Mouse (Mus musculus) neutrophil, adult 5-6 weeks (primary cell): Measurements from ENCODE around the gene Mllt10. TPM values are rescaled to one million over a fixed set of nuclear protein-coding genes. Genes with fewer than 3 reads are reported as not detected.
A peak's percentile ranks its signal among the peaks of the same experiment; 100 is the strongest.

Experiments
- ATAC-seq: fragments of 151-379, 151-347 bp; 2 replicates; pipeline ENCODE4 v1.8.0; 2017; ENCODE audit warnings: mild to moderate bottlenecking, moderate TSS enrichment; ENCODE audit not compliant: insufficient number of reproducible peaks, poor library complexity, low FRiP score, severe bottlenecking; ENCODE audit errors: extremely low read depth
- total RNA-seq: library from RNA; stranded (forward); fragments of 200-1000 nt; gene quantifications from 2 replicates; pipeline ENCODE4 v1.2.3, GENCODE M21; 2017

Gene Mllt10
- total RNA-seq, 1 experiment from 2014 or later = 84.6 TPM

- no peak for ATAC-seq
These were observed 5.7 kb upstream of the Mllt10 start for GRCm38 (mm10) chr2:18049279-18049821.

GRCm38 (mm10) chr2:18050018-18050417 lies 5.0 kb upstream of the Mllt10 start:
- no peak for ATAC-seq

GRCm38 (mm10) chr2:18050541-18050985 lies 4.5 kb upstream of the Mllt10 start:
- peak; percentile 57 for ATAC-seq

GRCm38 (mm10) chr2:18051026-18051830 lies 3.8 kb upstream of the Mllt10 start:
- no peak for ATAC-seq

GRCm38 (mm10) chr2:18051831-18052170 lies 3.2 kb upstream of the Mllt10 start:
- ATAC-seq = no peak

- no peak for ATAC-seq
These were observed 2.5 kb upstream of the Mllt10 start for GRCm38 (mm10) chr2:18052581-18052980.

DNA sequence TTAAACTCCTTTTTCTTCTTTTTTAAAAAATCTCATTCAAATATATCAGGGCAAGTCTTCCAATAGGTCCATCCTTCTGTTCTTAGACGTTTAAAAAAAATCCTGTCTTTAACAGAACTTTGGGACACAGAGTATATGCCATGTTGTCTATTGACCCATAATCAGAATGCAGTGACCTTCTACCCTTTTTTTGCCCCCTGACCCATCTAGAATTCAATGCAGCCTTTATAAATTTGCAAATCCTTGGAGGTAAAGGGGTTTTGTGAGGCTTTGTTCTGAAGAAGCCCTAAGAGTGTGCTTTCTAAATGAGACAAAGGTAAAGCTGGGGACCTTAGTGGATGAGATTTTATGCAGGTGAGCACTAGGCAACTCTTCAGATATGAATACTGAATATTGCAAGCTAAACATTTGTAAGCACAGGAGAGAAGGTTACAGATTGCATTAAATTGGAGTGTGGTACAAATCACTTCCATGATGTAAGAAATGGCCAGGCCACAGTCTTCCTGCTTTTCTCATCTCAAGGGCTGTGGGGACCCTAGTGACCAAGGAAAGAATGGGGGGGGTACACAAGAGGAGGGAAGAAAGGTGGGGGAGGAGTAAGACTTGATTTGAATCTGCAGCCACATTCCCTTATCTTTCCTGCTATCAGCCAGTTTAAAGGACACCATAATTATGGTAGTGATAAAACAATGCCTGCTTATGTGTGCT lies 1.6 kb upstream of the Mllt10 start:
- ATAC-seq = no peak

GRCm38 (mm10) chr2:18053951-18054530 lies 996 bp upstream of the Mllt10 start:
- no peak for ATAC-seq

DNA sequence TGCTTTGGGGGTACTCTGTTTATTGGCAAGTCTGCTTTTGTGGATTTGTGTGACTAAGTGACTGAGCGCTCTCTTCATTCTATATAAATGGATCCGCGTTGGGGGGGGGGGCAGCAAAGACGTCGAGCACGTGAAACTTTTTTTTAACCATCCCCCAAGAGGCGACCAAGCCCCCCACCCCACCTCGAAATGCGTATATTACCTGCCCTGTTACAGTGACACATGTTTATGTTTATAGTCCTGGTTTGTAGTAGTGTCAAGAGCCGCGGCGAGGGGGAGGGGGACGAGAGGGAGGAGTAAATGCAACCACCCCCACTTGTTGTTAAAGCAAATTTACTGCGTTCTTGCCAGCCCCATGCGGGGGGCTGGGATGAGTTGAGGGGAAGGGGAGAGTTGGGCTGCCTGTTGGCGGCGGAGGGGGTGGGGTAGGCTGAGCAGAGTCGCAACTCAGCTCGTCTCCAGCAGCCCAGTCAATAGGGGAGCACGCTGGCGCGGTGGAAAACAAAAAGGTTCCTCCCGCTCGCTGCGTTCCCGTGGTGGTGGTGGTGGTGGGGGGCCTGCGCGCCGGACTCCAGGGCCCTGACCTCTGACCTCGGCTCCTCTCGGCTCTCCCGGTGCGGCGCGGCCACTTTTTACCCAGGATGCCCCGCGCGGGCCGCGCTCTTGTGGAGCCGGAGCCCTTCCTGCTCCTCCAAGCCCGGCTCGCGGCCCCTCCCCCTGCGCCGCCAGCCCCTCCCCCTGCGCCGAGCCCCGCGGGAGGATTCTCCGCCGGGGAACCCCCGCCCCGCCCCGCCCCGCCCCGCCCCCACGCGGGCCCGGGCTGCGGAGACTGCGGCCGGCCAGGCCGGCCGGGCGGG lies 1.1 kb downstream of the Mllt10 start:
- ATAC-seq = peak; percentile 69

GRCm38 (mm10) chr2:18056786-18057255 lies 1.8 kb downstream of the Mllt10 start:
- peak; percentile 86 for ATAC-seq

DNA sequence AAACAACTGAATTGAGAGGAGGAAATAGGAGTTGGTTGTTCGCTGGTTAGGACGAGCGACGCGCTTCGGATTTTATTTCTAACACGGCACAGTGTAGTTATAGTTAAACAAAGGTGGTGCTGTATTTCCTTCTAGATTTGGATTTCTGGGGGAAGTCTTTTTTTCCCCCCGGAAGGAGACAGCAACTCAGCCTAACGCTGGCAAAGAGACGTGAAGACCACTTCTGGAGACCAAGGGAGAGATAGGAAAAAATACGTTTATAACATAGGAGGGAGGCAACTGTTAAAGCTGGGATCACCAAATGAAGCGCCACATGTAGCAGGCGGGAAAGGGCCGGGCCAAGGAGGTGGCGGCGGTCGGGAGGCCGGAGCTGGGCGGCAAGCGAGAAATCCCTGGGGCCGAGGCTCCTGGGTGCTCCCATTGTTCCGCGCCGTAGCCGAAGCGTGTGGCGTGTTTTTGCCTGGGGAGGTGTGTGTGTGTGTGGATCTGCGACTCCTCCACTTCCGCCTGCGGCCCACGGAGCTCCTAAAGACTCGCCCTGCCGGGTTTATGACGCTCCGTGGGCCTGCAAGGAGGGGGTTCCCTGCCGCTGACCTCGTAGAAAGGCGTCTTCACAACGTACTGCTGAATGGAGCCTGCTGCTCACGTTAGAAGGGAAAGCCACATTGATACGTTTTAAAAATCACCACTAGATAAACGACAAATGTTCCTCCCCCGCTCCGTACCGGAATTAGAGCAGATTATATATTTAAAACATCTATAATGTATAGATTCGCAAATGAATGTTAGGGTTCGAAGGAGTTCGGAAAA lies 2.5 kb downstream of the Mllt10 start:
- peak; percentile 42; the same call in 1 of the 2 replicates for ATAC-seq

GRCm38 (mm10) chr2:18058146-18058708 lies 3.2 kb downstream of the Mllt10 start:
- ATAC-seq = no peak

DNA sequence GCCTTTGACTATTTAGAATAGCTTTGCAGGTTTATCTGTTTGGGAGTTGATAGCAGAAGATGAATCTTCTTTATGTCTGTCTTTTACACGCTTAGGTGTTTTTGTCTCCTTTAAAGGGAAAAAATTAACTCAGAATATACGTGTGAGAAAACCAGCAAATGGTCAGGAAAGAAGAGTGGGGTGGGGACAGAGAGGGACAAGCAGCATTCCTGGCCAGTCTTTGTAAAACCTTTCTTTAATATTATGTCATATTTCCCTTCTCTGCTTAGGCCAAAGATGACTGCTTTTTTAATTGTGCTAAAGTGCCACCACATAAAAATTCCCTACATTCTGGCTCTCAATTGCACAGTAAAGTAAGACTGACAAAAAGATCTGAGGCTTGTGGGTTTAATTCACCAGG lies 4.0 kb downstream of the Mllt10 start:
- ATAC-seq = no peak

DNA sequence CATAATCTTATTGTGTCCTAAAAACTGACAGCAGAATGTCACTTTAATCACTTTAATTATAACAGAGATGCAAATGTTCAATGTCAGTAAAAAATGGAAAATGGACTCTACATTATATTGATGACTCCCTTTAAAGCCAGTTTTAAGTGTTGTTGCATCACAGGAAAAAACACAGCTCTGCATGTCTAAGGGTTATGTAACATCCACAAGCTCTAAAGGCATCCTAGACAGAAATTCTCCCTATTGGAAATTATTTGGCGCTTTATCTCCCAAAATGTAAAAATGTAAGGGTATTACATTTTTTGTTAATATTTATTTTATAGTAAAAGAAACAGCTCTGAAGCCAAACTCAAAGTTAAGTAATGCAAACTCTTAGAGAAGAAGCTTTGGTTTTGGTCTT lies 4.9 kb downstream of the Mllt10 start:
- ATAC-seq = no peak

DNA sequence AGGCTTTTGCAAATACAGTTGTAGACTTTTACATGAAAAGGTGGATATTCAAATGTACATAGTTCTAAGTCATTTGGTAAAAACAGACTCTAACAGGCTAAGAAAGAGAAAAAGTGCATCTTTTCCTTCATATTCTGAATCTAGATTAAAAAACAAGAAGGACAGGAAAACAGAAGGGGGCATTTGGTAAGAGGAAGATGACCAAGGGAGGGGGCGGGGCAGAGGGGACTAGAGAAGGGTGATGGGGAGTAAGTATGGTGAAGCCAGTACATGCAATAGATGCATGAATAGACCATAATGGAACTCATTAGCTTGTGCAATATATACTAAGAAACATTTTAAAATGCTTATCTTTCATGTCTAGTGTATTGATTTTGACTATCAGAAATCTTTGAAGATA lies 5.4 kb downstream of the Mllt10 start:
- no peak for ATAC-seq

DNA sequence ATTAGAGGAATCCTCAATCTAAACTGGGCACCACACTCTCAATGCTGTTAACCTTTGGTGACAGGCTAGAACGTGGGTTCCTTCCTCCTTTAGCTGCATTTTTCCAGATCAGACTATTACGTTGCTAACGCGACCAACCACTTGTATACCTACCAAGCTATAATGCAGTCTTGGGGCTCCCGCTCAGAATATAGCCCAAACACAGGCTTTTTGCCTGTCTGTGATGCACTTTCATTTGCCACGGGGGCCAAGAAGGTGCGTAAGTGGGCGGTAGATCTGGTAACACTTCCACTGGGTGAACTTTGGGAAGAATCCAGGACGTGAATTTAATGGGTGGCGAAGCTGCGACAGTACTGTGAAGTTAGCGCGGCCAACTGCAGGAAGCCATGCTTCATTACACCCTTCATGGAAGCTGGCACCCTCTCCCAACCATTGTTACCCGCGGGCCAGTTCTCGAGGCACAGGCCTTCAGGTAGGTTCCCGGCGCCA lies 8.8 kb downstream of the Mllt10 start:
- peak; percentile 32; the same call in 1 of the 2 replicates for ATAC-seq

DNA sequence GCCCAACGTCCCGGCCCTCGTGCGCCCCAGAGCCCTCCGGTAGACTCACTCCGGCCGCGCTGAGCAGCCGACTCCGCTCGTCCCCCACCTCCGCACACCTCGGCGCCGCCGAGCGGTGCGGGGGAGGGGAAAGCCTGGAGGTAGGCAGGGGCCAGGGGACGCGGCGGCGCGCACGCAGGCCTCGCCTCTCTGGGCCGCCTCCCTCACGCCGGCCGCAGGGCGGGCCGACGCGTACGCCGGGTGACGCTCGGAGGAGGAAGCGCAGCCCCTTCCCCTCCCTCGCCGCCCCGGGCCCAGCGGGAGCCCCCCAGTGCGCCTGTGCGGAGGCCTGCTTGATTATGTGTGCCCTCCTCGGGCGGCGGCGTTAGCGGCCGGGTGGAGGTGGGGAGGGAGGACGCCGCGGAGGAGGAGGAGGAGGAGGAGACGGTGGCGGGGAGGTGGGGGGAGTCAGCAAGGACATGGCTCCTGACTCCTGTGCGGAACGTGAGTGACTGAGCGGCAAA lies 9.4 kb downstream of the Mllt10 start:
- ATAC-seq = peak; percentile 73
